Mouse (Mus musculus) lung, adult 2 months (tissue): ENCODE results near the gene Atl3.

Source experiments
- CTCF ChIP-seq: fragments of 200-500 bp; IDR thresholded peaks from 2 replicates; pipeline ENCODE4 v1.5.1; 2011; ENCODE audit warnings: mild to moderate bottlenecking, low read length, control low read depth; ENCODE audit not compliant: insufficient read depth
- POLR2A ChIP-seq: fragments of 200-500 bp; IDR thresholded peaks from 2 replicates; pipeline ENCODE4 v1.6.1; 2011; ENCODE audit warnings: low read depth, mild to moderate bottlenecking, control low read depth, low read length, borderline replicate concordance; ENCODE audit errors: extremely low read depth

GRCm38 (mm10) chr19:7498816-7499215 is 5.0 kb downstream of the Atl3 start:
- TF ChIP-seq CTCF (no peak), POLR2A (no peak)
